Mouse (Mus musculus) kidney, adult 18-20 months (tissue): ENCODE measurements around the gene Chd5.

Experiments used
- DNase-seq: peaks from one replicate; pipeline ENCODE4 v3.0.0; 2021

The Chd5 gene

DNA sequence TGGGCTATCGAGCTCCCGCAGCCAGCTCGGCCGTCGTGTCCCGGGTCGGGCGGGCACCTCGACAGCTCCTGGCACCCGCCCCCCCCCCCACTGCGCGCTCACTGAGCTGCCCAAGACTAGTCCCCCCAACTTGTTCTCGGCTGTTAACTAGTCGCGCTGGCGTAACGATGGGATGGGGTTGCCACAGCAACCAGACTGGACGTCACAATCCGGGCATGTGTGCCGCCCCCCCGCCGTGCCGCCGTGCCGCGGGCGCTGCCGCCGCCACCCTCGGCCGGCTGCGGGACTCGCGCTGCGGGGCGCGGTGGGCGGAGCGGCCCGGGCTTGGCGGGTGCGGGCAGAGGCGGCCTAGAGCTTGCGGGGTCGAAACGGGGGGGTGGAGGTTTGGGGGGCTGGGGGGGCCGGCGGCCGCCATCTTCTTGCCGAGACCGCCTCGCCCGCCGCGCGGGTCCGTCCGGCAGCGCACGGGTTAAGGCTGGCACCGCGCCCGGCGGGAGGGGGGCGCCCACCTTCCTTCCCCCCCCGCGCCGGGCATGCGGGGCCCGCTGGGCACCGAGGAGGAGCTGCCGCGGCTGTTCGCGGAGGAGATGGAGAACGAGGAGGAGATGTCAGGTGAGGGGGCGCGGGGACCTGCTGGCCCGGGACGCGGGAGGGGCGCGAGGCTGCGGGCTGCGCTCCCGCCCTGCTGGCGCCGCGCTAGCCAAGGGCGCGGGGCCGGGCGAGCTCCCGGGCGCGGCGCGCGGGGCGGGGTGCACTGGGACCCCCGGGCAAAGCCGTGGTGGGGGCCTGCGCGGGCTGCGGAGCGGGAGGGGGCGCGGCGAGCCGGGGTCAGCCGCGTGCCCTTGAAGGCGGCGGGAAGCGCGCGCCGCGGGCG lies at the start of gene Chd5:
Chd5 (plus strand) TSS at position 233 of the 874 bp plus-strand sequence.
- DNase-seq, result no peak

DNA sequence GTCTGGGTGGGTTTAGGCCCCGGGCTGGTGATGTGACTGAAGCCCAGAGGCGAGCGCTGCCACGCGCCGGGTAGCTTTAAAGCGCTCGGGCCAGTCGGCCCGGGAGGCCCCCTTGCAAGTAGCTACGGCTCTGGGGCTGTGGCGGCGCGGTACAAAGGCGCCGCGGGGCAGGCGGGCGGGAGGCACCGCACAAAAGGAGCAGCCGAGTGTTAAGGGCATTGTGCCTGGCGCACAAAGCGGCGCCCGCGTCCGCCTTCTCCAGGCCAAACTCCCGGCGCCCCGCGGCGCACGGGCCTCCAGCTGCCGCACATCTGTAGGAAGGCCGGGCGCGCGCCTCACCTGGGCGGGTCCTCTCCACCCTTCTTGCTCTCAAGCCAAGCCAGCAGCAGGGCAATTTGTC lies 48.1 kb upstream of the Chd5 start:
- DNase-seq, result no peak

DNA sequence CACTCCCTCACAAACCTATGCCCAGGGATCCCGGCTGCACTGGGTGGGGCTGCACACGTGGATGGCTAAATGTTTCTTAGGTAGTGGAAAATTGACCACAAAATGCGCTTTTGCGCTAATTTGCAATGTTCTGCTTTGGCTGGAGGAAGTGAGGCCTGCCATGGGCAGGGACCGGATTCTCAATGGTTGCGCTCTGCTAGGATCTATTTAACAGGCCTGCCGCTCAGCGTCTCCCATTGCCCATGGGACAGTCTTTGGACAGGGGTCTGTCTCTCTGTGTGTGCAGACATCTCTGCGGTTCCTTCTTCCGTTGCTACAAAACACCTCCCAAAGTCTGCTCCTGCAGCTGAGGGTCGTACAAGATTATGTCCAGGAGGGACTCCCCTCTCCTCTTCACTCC lies 47.5 kb upstream of the Chd5 start:
- DNase-seq, result no peak

DNA sequence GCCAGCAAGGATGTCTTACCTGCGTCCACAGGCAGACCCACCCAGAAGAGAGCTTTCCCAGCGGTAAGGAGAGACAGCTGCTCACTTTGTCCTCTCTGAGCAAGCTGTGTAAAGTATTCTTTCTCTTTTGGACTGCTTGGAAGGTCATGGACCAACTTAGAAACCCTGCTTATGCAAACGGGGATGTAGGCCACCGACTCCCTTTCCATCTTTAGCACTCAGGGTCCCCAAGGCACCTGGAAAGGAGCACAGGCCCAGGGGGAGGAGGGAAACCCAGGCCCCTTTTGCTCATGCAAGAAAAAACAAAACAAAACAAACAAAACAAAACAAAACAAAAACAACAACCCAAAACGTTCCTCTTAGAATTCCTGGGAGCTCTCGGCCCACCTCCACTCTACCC lies 46.9 kb upstream of the Chd5 start, which contains the start of gene Hes3:
Hes3 (minus strand) TSS at position 101 of the 400 bp plus-strand sequence.
- no peak for DNase-seq

DNA sequence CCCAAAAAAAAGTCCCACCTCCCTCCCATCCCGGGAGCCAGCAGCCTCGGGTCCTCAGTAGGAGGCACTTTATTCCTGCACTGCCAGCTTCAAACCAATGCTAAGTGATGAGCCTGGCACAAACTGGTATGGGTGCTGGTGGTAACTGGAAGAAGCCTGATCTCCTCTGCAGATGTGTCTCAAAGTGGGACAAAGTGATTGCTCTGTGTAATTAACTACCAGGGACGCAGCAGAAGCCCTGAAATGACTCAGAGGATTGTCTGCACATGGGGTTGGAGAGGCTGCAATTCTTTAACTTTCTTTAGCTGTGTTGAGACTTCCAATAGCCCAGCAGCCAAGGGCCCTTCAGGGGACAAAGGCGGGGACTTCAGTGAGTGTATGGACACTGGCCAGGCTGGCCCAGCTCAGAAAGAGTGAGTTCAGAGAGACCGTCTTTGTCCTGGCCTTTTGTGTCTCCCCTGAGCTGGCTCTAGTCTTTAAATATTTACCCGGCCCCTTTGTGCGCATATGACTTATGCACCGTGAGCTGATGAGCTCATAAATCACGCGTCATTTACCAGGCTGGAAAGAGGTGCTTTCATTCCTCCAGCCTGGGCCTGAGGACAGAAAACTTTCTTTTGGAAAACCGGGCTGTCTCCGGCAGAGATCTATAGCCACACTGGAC lies 46.2 kb upstream of the Chd5 start:
- DNase-seq, result no peak

DNA sequence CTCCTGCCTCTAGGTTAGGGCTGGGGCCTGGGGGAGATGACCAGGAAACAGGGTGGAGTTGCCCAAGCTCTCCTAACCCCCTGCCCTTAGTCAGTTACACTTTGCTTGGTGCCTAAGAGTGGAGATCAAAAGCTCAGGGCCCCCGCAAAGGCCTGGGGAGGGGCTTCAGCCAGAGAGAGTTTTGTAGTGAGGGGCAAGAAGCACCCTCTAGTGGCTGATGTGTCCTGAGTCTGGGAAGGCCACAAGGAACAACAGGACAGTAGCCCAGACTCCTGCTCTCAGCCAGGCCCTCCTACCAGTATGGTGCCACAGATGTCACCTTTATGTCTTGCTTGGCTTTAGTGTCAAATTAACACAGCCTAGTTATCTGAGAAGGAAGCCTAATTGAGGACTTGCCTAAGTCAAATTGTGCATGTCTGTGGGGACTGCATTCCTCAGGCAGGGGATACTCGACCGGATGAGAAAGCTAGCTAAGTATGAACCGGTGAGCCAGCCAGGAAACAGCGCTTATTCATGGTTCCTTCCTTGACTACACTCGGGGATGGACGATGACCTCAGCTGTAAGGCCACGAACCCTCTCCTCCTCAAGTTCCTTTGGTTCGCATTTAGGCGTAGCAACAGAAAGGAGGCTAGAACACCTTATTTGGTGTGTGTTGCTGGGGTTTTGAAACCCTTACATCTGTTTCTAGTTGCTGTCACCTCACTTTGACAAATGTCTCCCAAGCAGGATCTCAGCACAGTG lies 44.1 kb upstream of the Chd5 start:
- DNase-seq, result no peak

DNA sequence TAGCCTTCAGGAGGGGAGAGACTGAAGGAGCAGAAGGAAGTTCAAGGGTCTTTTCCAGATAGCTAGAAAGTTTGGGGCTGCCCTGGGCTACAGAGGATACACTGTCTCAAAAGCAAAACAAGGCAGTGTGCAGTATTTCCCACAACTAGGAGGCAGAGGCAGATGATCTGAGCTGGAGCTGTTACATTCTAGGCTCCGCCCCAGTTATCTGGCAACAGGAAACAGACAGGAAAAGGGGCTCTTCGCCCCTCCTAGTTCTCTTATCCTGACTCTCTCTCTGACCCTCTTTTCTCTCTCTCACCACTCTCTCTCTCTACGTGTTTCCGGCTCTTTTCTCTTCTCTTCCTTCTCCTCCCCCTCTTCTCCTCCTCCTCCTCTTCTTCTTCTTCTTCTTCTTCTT lies 42.5 kb upstream of the Chd5 start:
- DNase-seq, result no peak

DNA sequence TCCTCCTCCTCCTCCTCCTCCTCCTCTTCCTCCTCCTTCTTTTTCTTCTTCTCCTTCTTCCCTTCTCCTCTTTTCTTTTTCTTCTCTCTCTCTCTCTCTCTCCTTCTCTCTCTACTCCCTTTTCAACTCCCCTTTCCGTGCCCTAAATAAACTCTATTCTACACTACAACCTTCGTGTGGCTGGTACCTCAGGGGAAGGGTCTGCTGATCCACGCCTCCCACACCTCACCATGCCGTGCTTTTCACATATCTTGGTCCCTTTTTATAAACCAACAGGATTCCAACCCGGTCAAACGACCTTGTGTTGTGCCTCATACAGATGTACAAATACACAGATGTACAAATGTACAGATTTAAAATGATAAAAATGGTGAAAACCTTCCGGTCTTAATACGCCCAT lies 42.1 kb upstream of the Chd5 start:
- DNase-seq, result no peak

DNA sequence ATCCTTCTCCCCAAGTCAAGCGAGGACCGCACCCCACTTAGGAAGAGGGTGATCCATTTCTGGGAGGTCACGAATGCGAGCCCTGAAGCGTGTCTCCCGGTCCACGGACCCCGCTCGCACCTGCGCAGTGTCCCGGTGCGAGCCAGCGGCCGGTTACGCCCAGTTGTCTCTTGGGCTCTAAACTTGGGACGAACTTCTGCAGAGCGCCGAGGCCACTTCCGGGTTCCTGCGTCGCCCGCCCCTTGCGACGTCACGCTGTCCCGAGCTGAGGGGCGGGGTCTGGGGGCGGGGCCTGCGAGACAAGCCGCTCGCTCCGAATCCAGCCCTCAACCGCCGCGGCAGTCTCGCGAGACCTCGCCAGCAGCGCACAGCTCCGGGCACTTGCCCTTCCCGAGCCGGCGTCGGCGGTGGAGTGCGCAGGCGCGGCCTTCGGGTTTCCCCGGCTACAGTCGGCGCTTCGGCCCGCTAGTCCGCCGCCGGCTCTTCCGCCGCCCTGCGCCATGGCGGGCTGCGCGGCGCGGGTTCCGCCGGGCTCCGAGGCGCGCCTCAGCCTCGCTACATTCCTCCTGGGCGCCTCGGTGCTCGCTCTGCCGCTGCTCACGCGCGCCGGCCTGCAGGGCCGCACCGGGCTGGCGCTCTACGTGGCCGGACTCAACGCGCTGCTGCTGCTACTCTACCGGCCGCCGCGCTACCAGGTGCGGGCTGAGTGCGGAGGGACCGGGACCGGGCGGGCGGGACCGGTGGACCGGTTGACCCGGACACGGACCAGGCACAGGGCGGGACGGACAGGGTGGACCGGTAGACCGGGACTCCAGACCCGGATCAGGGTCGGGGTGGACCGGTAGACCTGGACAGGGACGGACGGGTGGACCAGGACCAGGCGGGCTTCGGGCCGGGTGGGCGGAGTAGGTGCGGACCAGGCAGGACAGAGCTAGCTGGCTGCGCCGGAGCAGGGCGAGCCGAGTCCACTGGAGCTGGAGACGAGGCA lies 41.3 kb upstream of the Chd5 start, which contains the start of gene Icmt:
Icmt (plus strand) TSS at position 354 of the 988 bp plus-strand sequence.
- DNase-seq, result peak; percentile 100

DNA sequence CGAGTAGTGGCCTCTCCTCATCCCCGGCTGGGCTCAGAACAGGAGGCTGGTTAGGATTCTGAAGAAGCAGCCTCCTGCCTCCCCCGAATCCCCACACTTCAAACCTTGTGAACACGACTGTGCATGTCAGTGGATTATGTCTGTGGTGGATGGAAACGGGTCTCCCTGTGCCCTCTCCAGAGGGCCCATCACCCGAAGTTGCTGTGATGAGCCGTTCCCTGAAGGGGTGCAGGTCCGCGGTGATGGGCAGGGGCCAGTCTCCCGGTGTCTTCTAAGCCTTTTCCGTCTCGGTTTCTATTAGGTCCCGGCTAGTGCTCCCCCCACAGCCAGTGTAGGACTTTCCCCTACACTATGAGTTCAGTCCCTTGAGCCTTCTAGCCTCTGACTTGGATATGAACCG lies 39.6 kb upstream of the Chd5 start:
- DNase-seq, result no peak

DNA sequence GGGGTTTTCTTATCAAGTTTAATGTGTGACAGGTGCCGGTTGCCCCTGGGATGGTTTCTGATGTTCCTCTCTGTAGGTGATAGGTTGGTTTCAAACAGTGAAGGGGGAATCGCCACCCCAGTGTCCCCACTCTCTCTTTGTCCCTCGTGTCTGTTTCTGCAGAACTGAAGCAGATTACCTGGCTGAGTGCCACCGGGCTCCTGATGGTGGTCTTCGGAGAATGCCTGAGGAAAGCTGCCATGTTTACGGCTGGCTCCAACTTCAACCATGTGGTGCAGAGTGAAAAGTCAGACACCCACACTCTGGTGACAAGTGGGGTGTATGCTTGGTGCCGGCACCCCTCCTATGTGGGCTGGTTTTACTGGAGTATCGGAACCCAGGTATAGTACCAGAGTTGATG lies 38.1 kb upstream of the Chd5 start:
- no peak for DNase-seq

DNA sequence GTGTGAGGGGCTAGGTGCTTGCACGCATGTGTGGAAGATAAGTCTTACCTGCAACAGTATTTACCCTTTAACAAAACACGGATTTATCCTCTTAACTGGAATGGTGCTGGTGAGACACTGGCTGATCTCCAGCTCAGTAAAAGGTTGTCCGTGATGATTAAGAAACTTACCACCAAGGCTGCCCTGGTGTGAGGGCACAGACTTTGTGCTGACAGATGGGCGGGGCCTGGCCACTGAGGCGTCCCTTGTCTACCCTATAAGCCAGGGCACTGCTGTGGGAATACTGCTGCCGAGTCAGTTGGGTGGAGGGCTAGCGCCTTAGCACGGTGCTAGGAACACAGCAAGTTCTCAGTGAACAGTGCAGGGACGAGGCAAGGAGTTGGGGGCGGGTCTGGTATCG lies 36.4 kb upstream of the Chd5 start:
- peak; percentile 51 for DNase-seq

DNA sequence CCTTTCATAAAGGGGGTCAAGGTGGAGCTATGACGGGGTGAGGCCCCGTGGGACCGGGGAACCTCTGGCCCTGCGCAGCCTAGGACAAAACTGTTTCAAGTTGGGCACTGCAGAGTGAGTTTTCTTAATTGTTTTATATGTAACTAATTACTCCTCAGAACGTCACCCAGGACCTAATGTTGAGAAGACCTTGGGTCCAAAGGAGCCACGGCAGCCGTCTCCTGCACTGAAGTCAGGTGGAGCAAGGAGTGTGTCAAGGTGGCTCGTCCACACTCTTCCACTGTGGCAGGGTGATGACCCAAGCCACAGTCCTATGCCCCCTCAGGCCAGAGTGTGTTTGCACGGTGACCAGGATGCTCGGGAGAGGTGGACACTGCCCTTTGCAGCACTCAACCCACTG lies 35.3 kb upstream of the Chd5 start:
- peak; percentile 54 for DNase-seq

DNA sequence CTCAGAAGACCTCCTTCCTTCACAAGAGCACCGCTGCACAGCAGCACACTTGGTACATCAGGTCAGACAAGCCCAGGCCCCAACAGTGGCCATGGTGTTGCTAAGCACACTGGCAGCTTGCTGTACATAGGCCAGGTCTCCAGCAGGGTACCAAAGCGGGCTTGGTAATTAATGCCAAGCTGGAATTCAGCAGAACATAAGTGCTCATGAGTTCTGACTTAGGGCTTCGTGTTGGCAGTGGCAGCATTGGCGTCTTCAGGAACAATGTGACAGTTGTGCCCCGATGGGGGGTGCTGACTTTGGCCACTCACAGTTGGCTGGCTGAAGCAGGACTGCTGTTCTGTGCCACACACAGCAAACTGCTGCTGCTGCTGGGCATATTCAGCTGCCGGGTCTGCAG lies 33.8 kb upstream of the Chd5 start:
- DNase-seq, result no peak

DNA sequence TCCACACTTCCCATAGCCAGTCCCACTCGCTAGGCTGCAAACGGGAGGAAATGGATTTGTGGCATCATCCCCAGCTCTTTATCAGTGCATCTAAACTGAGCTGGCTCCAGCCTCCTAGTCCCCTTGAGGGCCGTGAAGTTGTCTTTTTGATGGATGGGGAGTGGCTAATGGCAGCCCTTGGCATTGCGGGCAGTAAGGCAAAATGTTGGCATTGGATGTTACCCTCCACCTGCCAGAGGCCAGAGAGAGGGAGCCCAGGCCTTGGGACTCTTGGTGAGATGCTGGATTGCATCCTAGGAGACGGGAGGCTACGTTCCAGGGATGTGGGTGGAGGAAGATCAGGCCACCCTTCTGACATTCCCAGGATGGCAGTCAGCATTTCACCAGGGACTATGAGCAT lies 32.5 kb upstream of the Chd5 start:
- DNase-seq, result no peak

DNA sequence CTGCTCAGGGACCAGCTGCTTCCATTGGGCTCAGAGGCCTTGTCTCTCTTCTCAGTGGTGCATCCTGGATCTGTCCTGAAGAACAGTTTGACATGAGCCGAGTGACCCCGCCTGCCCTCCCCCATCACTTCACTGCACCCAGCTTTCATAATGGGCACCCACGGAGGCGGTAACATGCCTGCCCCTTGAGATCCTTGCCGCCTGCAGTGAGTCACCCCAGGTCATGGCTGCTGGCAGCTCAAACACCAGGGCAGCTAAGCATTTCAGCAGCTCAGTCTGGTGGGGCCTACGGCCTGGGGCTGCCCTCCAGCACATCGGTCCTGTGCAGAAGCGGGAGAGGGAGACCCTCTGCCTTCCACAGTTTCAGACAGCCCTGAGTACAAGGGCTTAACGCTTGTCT lies 30.9 kb upstream of the Chd5 start:
- DNase-seq, result no peak

DNA sequence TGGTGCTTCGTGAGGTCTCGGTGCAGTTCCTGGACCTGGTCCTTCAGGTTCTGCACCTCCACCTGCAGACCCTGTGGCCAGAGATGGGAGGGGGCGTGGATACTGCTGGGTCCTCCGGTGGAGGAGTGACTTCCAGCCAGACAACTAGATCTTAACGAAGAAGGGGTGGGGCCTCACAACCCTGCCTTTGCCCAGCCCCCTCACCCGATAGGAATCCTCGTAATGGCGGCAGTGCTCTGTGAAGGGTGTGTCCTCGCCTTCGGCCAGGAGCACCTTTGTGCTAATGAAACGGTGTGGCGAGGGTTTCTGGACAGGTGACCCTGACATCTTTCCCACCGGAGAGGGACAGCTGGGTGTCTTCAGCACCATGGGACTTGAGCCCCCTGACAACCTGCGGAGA lies 26.3 kb upstream of the Chd5 start:
- no peak for DNase-seq

DNA sequence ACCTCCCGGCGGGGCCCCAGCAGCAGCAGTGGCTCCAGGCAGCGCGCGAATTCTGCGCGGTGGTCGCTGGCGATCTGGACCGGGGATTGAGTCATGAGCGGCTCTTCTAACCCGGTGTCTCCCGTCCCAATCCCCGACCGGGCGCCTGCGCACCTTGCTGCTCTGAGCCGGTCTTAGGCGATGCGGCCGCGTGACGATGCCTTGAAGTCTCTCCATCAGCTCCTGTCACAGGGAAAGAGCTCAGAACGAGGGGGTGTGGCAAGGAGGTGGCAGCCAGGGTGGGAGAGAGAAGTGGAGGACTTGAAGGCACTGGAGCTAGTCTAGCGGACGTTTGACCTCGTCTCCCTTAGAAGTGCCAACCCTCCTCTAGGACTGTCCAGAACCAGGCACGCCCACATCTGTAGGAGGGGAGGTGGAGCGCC lies 25.2 kb upstream of the Chd5 start:
- DNase-seq, result peak; percentile 33

DNA sequence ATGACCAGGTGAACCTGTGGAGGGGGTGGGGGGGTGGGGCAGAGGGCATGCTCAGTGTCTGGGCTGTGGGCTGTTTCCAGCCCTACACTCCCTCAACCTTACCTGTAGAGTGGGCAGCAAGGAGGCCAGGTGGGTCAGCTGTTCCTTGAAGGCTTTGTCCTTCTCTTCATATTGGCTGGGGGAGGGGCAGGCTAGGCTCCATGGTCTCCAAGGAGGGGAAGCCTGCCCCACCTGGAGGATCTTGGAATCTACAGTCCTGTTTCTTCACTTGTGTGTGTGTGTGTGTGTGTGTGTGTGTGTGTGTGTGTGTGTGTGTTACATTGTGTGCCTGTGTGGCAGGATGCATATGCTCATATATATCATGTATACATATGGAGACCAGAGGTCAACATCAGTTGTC lies 24.5 kb upstream of the Chd5 start:
- DNase-seq, result no peak

DNA sequence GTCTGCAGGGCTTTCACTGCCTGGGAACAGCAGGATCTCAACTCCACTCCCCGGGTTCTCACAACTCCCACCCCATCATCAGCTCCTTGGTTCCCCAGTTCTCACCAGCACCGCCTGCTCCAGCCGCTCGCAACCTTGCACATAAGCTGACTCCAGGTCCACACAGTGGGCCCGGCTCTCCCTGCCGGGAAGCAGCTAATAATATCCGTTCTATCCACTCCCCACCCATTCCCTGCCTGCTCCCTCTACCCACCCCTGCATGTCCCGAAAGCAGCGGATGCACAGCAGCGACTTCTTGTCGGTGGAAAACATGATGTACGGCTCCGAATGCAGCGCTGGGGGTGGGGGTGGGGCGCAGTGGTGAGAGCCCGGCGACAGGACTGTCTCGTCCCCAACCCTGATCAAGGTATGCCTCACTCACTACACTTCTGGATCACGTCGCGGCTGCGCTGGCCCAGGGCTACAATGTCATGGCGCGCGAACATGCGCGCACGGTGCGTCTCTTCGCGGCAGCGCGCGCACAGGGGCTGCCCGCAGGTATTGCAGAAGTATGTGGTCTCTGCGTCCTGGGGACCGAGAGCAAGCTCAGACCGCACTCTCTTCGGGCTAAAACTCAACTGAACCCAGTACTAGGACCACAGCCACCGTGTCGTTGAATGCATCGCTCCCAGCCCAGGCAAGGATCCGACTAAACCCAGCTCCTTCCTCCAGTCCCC lies 22.8 kb upstream of the Chd5 start:
- no peak for DNase-seq

DNA sequence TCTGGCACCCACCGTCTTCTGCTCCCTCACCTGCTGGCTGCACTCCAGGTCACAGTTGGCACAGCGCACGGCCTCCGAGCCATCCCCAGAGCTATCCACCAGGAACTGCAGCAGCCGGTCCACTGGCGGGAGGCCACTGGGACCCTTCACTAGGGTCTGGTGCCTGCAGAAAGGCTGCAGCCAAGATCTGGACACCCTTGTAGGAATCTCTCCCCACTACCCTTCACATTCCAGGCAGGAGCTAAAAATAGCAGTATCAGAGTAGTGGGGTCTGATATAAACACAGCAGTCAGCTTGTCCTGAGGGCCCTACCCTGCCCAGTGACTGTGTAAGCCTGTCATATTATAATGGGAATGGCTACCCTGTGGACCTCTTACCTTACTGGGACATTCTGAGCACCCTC lies 20.8 kb upstream of the Chd5 start:
- no peak for DNase-seq
